Mouse (Mus musculus) kidney, postnatal 36 days (tissue): ENCODE data around the gene Grip1.
A peak's percentile ranks its signal among the peaks of the same experiment; 100 is the strongest.

Experiments used
- DNase-seq, 2 experiments: peaks; one replicate each; pipeline ENCODE4 v3.0.0; 2021 to 2022; ENCODE audit warnings: mixed read lengths in 2 of 2

Grip1 gene

DNA sequence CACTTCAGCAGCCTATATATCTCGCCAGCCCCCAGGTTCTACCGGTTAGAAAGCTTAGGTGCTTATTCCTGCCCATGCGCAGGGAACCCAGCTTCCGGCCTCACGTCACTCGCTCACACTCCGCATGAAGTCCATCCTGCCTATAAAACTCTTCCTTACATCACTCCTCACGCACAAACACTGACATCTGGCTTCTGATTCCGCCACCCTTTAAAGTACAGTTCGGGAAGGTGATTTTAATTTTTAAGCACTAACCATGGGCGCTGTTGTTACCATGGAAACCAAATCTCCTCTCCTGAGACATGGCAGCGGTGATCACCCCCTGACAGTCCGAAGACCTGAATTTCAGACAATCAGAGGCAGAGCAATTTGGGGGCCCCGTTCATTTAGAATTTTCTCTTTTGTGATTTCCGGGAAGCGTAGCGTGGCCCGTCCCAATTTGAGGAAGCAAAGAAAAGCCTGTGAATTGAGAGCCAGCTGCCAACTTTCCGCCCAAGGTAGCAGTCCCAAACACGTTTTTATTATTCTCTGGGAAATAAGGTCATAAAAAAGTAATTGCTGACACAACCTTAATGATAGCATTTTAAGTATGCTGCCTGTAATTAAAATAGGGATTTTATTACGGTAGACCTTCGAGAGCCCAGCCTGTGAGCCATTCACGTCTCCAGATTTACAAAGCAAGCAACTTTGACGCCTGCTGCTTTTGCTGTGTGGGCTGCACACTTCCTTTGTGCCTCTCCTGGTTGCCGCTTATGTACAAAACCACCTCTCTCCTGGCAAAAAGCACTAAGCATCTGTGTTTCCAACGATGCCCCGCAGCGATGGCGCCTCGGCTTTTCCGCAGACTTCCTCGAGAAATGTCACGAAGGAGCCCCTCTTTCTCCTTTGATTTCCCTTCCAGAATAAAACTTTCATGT lies 308.1 kb downstream of the Grip1 start:
- no peak for DNase-seq

- no peak for DNase-seq
Observed at GRCm38 (mm10) chr10:119778871-119779270, 325.2 kb downstream of the Grip1 start.

- DNase-seq, result no peak
Observed at GRCm38 (mm10) chr10:119779657-119780056, 326.0 kb downstream of the Grip1 start.

DNA sequence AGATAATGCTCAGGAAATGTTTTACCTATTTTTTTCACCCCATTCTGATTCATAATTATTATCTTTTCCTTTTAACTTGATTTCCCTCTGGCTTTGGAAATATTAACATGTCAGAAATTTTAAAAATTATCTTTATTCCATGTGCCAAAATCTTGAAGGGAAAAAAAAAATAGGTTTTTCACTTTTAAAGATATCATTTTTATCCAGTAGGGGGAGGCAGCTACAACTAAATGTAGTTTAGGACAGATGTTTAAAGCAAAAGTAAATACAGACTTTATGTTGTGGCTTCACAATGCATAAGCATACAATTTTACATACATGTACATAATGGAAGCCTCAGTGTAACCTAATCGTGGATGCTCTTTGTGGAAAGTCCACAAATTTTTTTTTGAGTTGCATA lies 336.9 kb downstream of the Grip1 start:
- no peak for DNase-seq

- no peak for DNase-seq
Observed at GRCm38 (mm10) chr10:119802421-119802820, 348.8 kb downstream of the Grip1 start.

GRCm38 (mm10) chr10:119803633-119804422 lies 350.2 kb downstream of the Grip1 start:
- peak; percentile 35 to 53 for DNase-seq

GRCm38 (mm10) chr10:119804423-119804814 lies 350.8 kb downstream of the Grip1 start:
- no peak for DNase-seq

GRCm38 (mm10) chr10:119805082-119805481 lies 351.5 kb downstream of the Grip1 start:
- no peak for DNase-seq

- no peak for DNase-seq
Observed at GRCm38 (mm10) chr10:119806151-119806550, 352.5 kb downstream of the Grip1 start.

- no peak for DNase-seq
Observed at GRCm38 (mm10) chr10:119808384-119808783, 354.8 kb downstream of the Grip1 start.

DNA sequence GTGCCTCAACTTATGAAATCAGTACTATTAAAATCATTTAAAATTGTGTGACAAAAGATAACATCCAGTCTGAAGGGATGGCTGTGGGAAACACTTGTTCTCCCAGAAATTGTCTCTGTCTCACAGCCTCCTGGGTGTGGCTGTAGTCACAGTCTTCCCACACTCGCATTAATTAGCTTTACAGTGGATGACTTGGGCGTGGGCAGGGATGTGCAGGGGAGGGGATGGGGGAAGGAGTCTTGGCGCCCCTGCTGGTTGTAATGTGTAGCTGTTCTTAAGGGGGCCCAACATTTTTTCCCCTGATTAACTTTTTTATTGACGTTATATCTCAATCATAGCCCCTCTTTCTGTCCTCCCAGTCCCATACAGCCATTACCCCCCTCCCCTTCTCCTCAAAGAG lies 360.5 kb downstream of the Grip1 start:
- DNase-seq, result no peak

DNA sequence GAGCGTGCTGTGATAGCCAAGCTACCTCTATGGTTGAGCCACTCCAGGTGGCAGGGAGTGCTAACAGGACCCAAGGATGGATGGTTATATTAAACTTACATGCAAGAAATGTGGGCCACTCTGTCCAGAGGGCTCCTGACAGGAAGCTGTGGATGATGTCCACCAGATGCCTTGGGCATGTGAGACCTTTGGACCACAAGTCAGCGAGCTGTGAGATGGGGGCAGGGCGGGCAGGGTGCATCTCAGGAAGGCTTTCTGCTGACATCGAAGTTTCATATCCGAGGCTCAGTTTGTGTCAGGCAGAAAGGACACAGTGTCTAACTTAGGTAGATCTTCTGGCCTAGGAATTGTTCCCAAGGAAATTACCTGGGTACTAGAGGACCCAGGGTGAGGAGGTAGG lies 362.4 kb downstream of the Grip1 start:
- peak; percentile 85 to 89 for DNase-seq

- DNase-seq, result no peak
Observed at GRCm38 (mm10) chr10:119818381-119818780, 364.8 kb downstream of the Grip1 start.

DNA sequence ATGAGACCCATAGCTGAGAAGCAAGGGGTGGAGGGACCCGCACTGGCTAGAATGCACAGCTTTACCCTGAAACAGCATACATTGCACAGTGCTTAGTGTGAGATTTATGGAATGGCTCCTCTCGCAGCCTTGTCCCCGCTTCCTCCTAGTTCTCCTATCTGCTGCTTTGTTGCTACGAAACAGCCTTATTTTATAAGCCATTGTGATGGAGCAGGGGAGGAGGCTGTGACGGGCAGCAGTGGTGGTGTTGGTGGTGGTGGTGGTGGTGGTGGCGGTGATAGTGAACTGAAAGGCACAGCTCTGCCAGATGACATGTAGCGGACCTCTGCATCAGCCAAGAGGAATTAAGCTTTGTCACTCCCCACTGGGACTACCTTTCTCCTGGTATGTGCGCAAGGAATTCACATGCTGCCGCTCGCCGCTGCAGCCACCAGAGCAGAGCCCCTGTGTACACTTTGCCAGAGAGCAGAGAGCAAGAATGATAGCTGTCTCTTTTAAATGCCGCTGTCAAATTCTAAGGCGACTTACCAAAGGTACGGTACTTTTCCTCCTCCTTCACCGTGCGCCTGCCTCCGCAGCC lies 365.6 kb downstream of the Grip1 start:
- peak; percentile 15 to 31 for DNase-seq

- DNase-seq, result no peak
Observed at GRCm38 (mm10) chr10:119819740-119820139, 366.1 kb downstream of the Grip1 start.

DNA sequence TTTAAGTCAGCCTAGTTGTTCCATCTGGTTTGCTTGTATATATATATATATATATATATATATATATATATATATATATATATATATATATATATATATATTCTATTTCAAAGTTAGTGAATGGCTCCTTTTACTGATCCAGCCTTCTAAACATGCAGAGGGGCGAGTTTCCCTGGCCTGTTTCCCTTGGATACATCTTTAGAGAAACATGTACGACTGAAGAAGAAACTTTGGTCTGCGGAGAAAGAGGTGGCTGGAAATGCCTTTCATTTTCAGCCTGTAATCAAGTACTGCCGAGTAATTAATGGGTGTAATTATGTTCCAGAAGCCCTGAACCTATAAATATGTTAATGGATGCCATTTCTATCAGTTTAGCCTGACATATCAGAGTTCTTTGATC lies 366.8 kb downstream of the Grip1 start:
- DNase-seq, result no peak

DNA sequence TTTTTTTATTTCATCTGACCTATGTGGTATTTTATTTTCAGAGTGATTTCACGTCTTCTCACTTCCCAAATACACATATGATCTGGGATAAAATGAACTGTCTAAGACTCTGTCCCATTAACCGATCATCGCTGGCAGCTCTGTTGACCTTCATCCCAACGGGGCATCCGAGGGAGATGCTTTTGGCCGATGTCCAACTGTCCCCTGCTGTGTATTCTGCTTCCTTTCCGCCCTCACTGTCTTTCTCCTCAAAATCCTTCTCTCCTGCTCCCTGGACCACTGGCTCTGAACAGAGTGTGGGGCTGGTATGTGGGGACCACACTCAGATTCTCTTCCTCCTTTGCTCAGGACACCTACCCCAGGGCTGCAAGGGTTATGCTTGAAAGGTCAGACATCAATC lies 370.1 kb downstream of the Grip1 start:
- DNase-seq, result peak in 1 of 2 experiments; percentile 22

GRCm38 (mm10) chr10:119824521-119824920 lies 370.9 kb downstream of the Grip1 start:
- no peak for DNase-seq

DNA sequence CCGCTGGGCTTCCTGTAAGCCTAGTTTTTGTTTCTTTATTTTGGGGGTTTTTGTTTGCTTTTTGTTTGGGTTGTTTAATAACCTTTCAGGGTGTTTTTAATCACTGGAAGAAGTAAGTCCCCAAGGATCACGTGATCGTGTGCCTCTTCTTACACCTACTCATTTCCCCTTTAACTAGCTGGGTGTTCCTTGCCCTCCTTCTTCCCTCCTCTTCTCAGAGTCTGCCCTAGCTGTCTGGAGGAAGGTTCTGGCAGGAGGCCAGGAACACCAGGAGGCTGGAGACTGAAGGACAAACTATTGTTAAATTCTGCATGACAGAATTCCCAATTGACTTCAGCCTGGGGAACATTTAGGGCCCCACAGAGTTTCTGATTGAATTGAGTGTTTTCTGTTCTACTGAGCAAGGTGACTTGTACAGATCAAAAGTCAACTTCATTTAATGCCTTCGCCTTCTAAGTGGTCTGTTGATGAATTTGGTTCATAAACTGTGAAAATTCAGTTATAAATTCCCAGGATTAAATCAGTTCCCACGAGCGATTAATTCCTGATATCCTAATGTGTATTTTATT lies 376.8 kb downstream of the Grip1 start:
- DNase-seq, result peak; percentile 81 to 89

- no peak for DNase-seq
Observed at GRCm38 (mm10) chr10:119831086-119831485, 377.5 kb downstream of the Grip1 start.

GRCm38 (mm10) chr10:119833334-119833733 lies 379.7 kb downstream of the Grip1 start:
- peak; percentile 33 to 41 for DNase-seq

DNA sequence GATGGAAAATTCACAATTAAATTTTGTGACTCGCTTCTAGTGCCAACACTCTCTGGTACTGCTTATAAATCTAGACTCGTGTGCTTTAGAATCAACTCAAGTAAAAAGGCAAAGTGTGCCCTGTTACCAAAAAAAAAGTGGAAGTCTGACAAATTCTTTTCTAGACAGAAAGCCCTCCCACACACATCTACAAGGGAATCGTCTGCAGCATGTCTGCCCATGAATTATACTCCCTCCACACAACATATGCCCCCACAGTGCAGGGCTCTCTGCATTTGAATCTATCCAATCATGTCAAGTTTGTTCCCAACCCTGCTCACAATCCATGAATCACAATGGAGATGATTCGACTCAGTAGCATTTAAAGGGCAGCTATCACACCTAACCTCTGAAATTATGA lies 380.5 kb downstream of the Grip1 start:
- no peak for DNase-seq

DNA sequence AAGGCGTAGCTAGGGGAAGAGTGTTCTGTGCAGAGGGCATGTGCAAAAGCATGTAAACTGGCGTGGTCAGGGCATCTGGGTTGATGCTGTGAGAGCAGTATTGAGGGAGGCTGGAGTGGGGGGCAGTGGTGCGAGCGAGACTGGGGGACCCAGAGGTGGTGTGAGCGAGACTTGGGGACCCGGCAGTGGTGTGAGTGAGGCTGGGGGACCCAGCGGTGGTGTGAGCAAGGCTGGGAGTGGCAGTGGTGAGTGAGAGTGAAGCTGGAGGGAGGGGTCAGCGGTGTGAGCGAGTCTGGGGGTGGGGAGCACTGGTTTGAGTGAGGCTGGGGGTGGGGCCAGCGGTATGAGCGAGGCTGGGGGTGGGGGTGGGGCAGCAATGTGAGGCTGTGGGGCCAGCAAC lies 386.0 kb downstream of the Grip1 start:
- DNase-seq, result no peak
